Mouse (Mus musculus) limb, embryonic 14.5 days (tissue): ENCODE measurements around the gene Enah. TPM values are rescaled to one million over a fixed set of nuclear protein-coding genes. Genes with fewer than 3 reads are reported as not detected.

Experiments
- ATAC-seq: fragments of 200-750 bp; cut with Nextera tagmentation; 2 replicates; pipeline ENCODE4 v1.8.0; 2017; ENCODE audit warnings: low read depth, moderate number of reproducible peaks, moderate TSS enrichment; ENCODE audit not compliant: low FRiP score
- DNase-seq: peaks from one replicate; pipeline ENCODE4 v3.0.0-alpha.2; 2015; ENCODE audit warnings: low spot score
- H3K27ac ChIP-seq: fragments of 300-500 bp; sonication (generic); replicated peaks from 2 replicates; pipeline ENCODE4 v1.5.1; 2014; ENCODE audit warnings: low read depth, mild to moderate bottlenecking, low read length, moderate library complexity, mixed read lengths
- H3K27me3 ChIP-seq: fragments of 300-500 bp; sonication (generic); 2 replicates; pipeline ENCODE4 v1.6.1; 2014; ENCODE audit warnings: low read length, mixed read lengths; ENCODE audit not compliant: control insufficient read depth, insufficient read depth
- H3K36me3 ChIP-seq: fragments of 300-500 bp; sonication (generic); 2 replicates; pipeline ENCODE4 v1.6.1; 2014; ENCODE audit warnings: mild to moderate bottlenecking, low read length, moderate library complexity, mixed read lengths; ENCODE audit not compliant: control insufficient read depth, insufficient read depth
- H3K4me1 ChIP-seq: fragments of 300-500 bp; sonication (generic); 2 replicates; pipeline ENCODE4 v1.6.1; 2014; ENCODE audit warnings: antibody characterized with exemption, low read length, mixed read lengths; ENCODE audit not compliant: control insufficient read depth, insufficient read depth
- H3K4me2 ChIP-seq: fragments of 300-500 bp; sonication (generic); replicated peaks from 2 replicates; pipeline ENCODE4 v1.6.1; 2014; ENCODE audit warnings: low read depth, mild to moderate bottlenecking, low read length, moderate library complexity; ENCODE audit not compliant: severe bottlenecking
- H3K4me3 ChIP-seq: fragments of 300-500 bp; sonication (generic); replicated peaks from 2 replicates; pipeline ENCODE4 v1.5.1; 2014; ENCODE audit warnings: low read length
- H3K9ac ChIP-seq: fragments of 300-500 bp; sonication (generic); 2 replicates; pipeline ENCODE4 v1.6.1; 2014; ENCODE audit warnings: mild to moderate bottlenecking, low read depth, low read length, moderate library complexity; ENCODE audit not compliant: severe bottlenecking
- H3K9me3 ChIP-seq: fragments of 300-500 bp; sonication (generic); 2 replicates; pipeline ENCODE4 v1.6.1; 2016; ENCODE audit warnings: low read length; ENCODE audit not compliant: control insufficient read depth
- POLR2A ChIP-seq: fragments of 200-500 bp; IDR thresholded peaks from 2 replicates; pipeline ENCODE4 v1.8.0; 2012; ENCODE audit warnings: inconsistent platforms, mild to moderate bottlenecking, moderate library complexity, borderline replicate concordance; ENCODE audit not compliant: insufficient read depth, insufficient read length; ENCODE audit errors: extremely low read depth
- WGBS: fragments of 180-500 bp; shearing (Covaris S2); extraction: QIAGEN DNeasy Blood & Tissue Kit; methylation state at CpG from one replicate; pipeline ENCODE4 v1.1.7; 2014; 5-methylcytosine and 5-hydroxymethylcytosine counted together
- polyA plus RNA-seq, 2 experiments: library from polyadenylated mRNA; depleted of rRNA in 1 of 2; stranded (reverse) in 1 of 2; unstranded in 1 of 2; fragments of >200 nt; fragmentation: Nextera tagmentation in 1 of 2; extraction: Ambion mirVana in 1 of 2; gene quantifications; 2 replicates each; pipeline versions ENCODE4 v1.2.1 to v1.2.3; 2012 to 2014

Enah gene
- polyA plus RNA-seq, 2 experiments: 29.3 to 89.2 TPM

- DNase-seq (no peak), ATAC-seq (no peak)
- no peak overlapping the region for H3K9ac ChIP-seq
- no peak overlapping the region for H3K4me2 ChIP-seq
- H3K9me3 ChIP-seq: no peaks in the 10 kb centered on the region
- no peak for TF ChIP-seq POLR2A
- no peaks in the 10 kb centered on the region for H3K27me3 ChIP-seq
- no peak overlapping the region for H3K4me3 ChIP-seq
- no peaks in the 10 kb centered on the region for H3K4me1 ChIP-seq
- no peak overlapping the region for H3K27ac ChIP-seq
- 87% methylated on average over 3 of the region's 3 CpGs for WGBS
- no peaks in the 10 kb centered on the region for H3K36me3 ChIP-seq
Observed at GRCm38 (mm10) chr1:181948191-181948590, 71.6 kb downstream of the Enah start.

- Histone ChIP-seq H3K9me3 (no peaks in the 10 kb centered on the region), H3K27ac (no peak overlapping the region), H3K4me3 (no peak overlapping the region), H3K9ac (no peak overlapping the region), H3K4me2 (no peak overlapping the region), H3K36me3 (no peaks in the 10 kb centered on the region), H3K27me3 (no peaks in the 10 kb centered on the region), H3K4me1 (no peaks in the 10 kb centered on the region)
- no peak for ATAC-seq
- TF ChIP-seq POLR2A: no peak
- no peak for DNase-seq
- 56% methylated on average over 2 of the region's 2 CpGs for WGBS
Observed at GRCm38 (mm10) chr1:181937064-181937463, 82.7 kb downstream of the Enah start.

GRCm38 (mm10) chr1:181928388-181928787 lies 91.4 kb downstream of the Enah start:
- no peaks in the 10 kb centered on the region for H3K27me3 ChIP-seq
- ATAC-seq (no peak), DNase-seq (no peak)
- no peak overlapping the region for H3K9ac ChIP-seq
- H3K4me1 ChIP-seq: no peaks in the 10 kb centered on the region
- peaks cover 18% of the 10 kb centered on the region for H3K36me3 ChIP-seq
- H3K9me3 ChIP-seq: no peaks in the 10 kb centered on the region
- no peak overlapping the region for H3K4me2 ChIP-seq
- TF ChIP-seq POLR2A: no peak
- H3K27ac ChIP-seq: no peak overlapping the region
- no peak overlapping the region for H3K4me3 ChIP-seq
- 69% methylated on average over 5 of the region's 5 CpGs for WGBS

GRCm38 (mm10) chr1:181923384-181923783 lies 96.4 kb downstream of the Enah start:
- peaks cover 29% of the 10 kb centered on the region for H3K36me3 ChIP-seq
- H3K9ac ChIP-seq: no peak overlapping the region
- no peak overlapping the region for H3K4me3 ChIP-seq
- H3K27me3 ChIP-seq: no peaks in the 10 kb centered on the region
- H3K27ac ChIP-seq: no peak overlapping the region
- H3K4me2 ChIP-seq: no peak overlapping the region
- no peak for TF ChIP-seq POLR2A
- H3K4me1 ChIP-seq: no peaks in the 10 kb centered on the region
- H3K9me3 ChIP-seq: no peaks in the 10 kb centered on the region
- peak; percentile 69 for DNase-seq
- WGBS: 69% methylated on average over 24 of the region's 24 CpGs
- peak; percentile 34; the same call in 1 of the 2 replicates for ATAC-seq

GRCm38 (mm10) chr1:181921580-181922494 lies 98.0 kb downstream of the Enah start:
- no peak overlapping the region for H3K4me3 ChIP-seq
- 67% methylated on average over 37 of the region's 37 CpGs for WGBS

More at GRCm38 (mm10) chr1:181921580-181922494, 98.0 kb downstream of the Enah start:
- peak overlapping the region; percentile 28 for H3K4me2 ChIP-seq
- TF ChIP-seq POLR2A: no peak
- H3K27ac ChIP-seq: no peak overlapping the region
- H3K9me3 ChIP-seq: no peaks in the 10 kb centered on the region
- no peak for ATAC-seq
- no peaks in the 10 kb centered on the region for H3K4me1 ChIP-seq
- H3K27me3 ChIP-seq: no peaks in the 10 kb centered on the region
- peaks cover 39% of the 10 kb centered on the region for H3K36me3 ChIP-seq
- no peak for DNase-seq
- no peak overlapping the region for H3K9ac ChIP-seq
